Mouse (Mus musculus): Measurements from ENCODE around the gene Lrrc74a. TPM values are rescaled to one million over a fixed set of nuclear protein-coding genes. Genes with fewer than 3 reads are reported as not detected.

The Lrrc74a gene
- polyA plus RNA-seq (2015; fragmentation: Nextera tagmentation; extraction: Ambion mirVana), result not detected in 2 replicates

DNA sequence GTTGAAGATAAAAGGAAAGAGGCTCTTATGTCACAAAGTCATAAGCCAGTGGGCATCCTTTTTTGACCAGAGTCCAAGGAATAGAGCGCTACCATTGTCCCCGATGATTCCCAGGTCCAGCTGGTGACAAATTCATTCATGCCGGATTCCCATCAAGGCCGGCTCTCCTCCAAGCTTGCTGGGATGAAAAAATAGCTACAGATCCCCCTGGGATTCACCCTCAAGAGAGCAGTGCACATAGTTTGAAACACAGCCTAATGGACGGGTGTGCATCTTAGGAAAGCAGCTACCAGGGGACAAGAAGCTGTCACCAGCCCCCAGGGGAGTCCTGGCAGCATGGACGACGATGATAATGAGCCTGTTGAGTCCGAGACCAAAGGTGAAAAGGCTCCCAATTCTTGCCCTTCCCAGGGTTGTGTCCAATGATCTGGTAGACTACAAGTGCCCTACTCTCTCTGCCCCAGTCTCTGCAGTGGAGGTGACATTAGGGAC lies at the start of gene Lrrc74a:
Gene Lrrc74a (plus strand): TSS at position 51 of the 492 bp plus-strand sequence.
- WGBS, result 68% methylated on average over 8 of the region's 8 CpGs
- no peak for ATAC-seq (ENCODE audit: extremely low read depth, insufficient number of reproducible peaks, low FRiP score, low TSS enrichment)
- H3K36me3 ChIP-seq, result no peaks in the 10 kb centered on the region

DNA sequence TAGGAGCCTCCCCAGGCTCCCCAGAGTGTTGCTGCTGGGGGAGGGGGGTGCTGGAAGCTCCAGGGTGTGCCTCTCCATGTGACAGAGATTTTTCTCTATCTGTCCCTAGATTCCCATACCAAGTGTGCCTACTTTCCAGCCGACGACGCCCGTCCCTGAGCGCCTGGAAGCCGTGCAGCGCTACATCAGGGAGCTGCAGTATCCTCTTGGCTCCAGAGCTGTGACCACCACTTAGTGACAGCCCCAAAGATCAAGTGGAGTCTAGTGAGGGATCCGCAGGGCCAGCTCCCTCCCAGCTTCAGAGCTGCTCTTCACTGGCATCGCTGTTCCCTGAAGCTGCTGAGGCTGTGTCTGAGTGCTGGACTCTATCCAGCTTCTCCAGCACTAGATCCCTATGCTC lies 48.9 kb upstream of the Lrrc74a start:
- peaks cover 59% of the 10 kb centered on the region for H3K4me1 ChIP-seq
- no peak overlapping the region for H3K4me2 ChIP-seq
- no peak overlapping the region for H3K4me3 ChIP-seq
- no peak for ATAC-seq (ENCODE audit: extremely low read depth, insufficient number of reproducible peaks, low FRiP score, low TSS enrichment)
- no peaks in the 10 kb centered on the region for H3K27me3 ChIP-seq (replicated peaks)
- H3K27ac ChIP-seq (replicated peaks), result no peak overlapping the region
- 41% methylated on average over 9 of the region's 9 CpGs for WGBS
- H3K36me3 ChIP-seq, result peaks cover 33% of the 10 kb centered on the region
- no peaks in the 10 kb centered on the region for H3K9me3 ChIP-seq
- H3K9ac ChIP-seq, result peak overlapping the region; percentile 24

More for the DNA sequence above, at the start of gene Lrrc74a:
- Histone ChIP-seq H3K9ac (no peak within 1 kb of the TSS), H3K27ac (replicated peaks) (no peak within 1 kb of the TSS), H3K4me1 (no peaks in the 10 kb centered on the region), H3K9me3 (no peaks in the 10 kb centered on the region), H3K4me3 (no peak within 1 kb of the TSS), H3K4me2 (no peak within 1 kb of the TSS), H3K27me3 (replicated peaks) (no peaks in the 10 kb centered on the region; the same call in 1 of the 2 replicates)

GRCm38 (mm10) chr12:86686551-86687330 lies 47.4 kb upstream of the Lrrc74a start:
- Histone ChIP-seq H3K4me2 (no peak overlapping the region), H3K4me3 (no peak overlapping the region), H3K27me3 (replicated peaks) (no peaks in the 10 kb centered on the region), H3K27ac (replicated peaks) (peak overlapping the region; percentile 33; the same call in 1 of the 2 replicates), H3K9ac (no peak overlapping the region), H3K4me1 (peaks cover 62% of the 10 kb centered on the region), H3K9me3 (no peaks in the 10 kb centered on the region), H3K36me3 (peaks cover 35% of the 10 kb centered on the region)
- ATAC-seq (ENCODE audit: extremely low read depth, insufficient number of reproducible peaks, low FRiP score, low TSS enrichment), result no peak
- 51% methylated on average over 13 of the region's 13 CpGs for WGBS

- H3K9me3 ChIP-seq, result no peaks in the 10 kb centered on the region
- peak overlapping the region; percentile 34 for H3K27ac ChIP-seq (replicated peaks)
- WGBS, result 67% methylated on average over 4 of the region's 4 CpGs
- H3K36me3 ChIP-seq, result peaks cover 39% of the 10 kb centered on the region
- no peak overlapping the region for H3K9ac ChIP-seq
- H3K27me3 ChIP-seq (replicated peaks), result no peaks in the 10 kb centered on the region
- ATAC-seq (ENCODE audit: extremely low read depth, insufficient number of reproducible peaks, low FRiP score, low TSS enrichment), result no peak
- H3K4me1 ChIP-seq, result peaks cover 64% of the 10 kb centered on the region
- no peak overlapping the region for H3K4me2 ChIP-seq
- H3K4me3 ChIP-seq, result no peak overlapping the region
These were observed 46.7 kb upstream of the Lrrc74a start for GRCm38 (mm10) chr12:86687445-86687955.

DNA sequence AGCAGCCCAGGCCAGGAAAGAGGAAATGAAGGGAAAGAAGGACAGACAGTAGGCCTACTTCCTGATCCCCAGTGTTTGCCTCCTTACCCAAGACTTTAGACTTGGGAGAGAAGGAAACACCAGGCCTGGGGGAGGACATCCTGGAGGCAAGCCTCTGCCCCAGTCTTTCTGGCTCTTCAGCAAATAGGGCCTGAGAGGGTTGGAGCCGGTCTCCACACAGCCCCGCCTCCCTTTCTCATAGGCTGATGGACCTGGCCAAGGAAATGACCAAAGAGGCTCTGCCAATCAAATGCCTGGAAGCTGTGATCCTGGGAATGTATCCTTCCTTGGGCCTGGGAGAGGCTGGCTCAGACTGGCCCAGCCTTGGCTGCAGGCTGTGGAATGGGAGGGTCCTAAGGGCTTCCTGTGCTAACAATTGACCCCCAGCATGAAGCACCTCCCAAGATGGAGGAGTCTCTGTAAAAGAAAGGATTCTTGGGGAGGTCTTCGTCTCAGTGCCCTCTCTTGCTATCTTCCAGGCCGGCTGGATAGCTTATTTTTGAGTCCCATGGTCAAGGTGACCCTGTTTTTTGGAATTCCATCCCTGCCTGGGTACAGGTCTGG lies 46.1 kb upstream of the Lrrc74a start:
- H3K27ac ChIP-seq (replicated peaks), result peak overlapping the region; percentile 34
- WGBS, result 60% methylated on average over 4 of the region's 4 CpGs
- no peak overlapping the region for H3K4me2 ChIP-seq
- no peaks in the 10 kb centered on the region for H3K9me3 ChIP-seq
- peaks cover 68% of the 10 kb centered on the region for H3K4me1 ChIP-seq
- no peak for ATAC-seq (ENCODE audit: extremely low read depth, insufficient number of reproducible peaks, low FRiP score, low TSS enrichment)
- H3K9ac ChIP-seq, result no peak overlapping the region
- H3K36me3 ChIP-seq, result peaks cover 36% of the 10 kb centered on the region
- H3K27me3 ChIP-seq (replicated peaks), result no peaks in the 10 kb centered on the region
- H3K4me3 ChIP-seq, result no peak overlapping the region

- WGBS, result 92% methylated on average over 27 of the region's 27 CpGs
- peaks cover 36% of the 10 kb centered on the region for H3K36me3 ChIP-seq
- ATAC-seq (ENCODE audit: extremely low read depth, insufficient number of reproducible peaks, low FRiP score, low TSS enrichment), result no peak
- H3K4me1 ChIP-seq, result peaks cover 67% of the 10 kb centered on the region
- no peaks in the 10 kb centered on the region for H3K9me3 ChIP-seq
- no peak overlapping the region for H3K27ac ChIP-seq (replicated peaks)
- no peak overlapping the region for H3K4me3 ChIP-seq
- H3K4me2 ChIP-seq, result no peak overlapping the region
- no peak overlapping the region for H3K9ac ChIP-seq
- H3K27me3 ChIP-seq (replicated peaks), result no peaks in the 10 kb centered on the region
These were observed 45.3 kb upstream of the Lrrc74a start for GRCm38 (mm10) chr12:86688917-86689316.

- H3K27ac ChIP-seq (replicated peaks), result peak overlapping the region; percentile 65
- peaks cover 45% of the 10 kb centered on the region for H3K36me3 ChIP-seq
- no peak for ATAC-seq (ENCODE audit: extremely low read depth, insufficient number of reproducible peaks, low FRiP score, low TSS enrichment)
- peaks cover 70% of the 10 kb centered on the region for H3K4me1 ChIP-seq
- no peak overlapping the region for H3K4me2 ChIP-seq
- 68% methylated on average over 12 of the region's 12 CpGs for WGBS
- H3K9me3 ChIP-seq, result no peaks in the 10 kb centered on the region
- no peaks in the 10 kb centered on the region for H3K27me3 ChIP-seq (replicated peaks)
- H3K9ac ChIP-seq, result no peak overlapping the region
- H3K4me3 ChIP-seq, result no peak overlapping the region
These were observed 43.3 kb upstream of the Lrrc74a start for GRCm38 (mm10) chr12:86690700-86691485.

- Histone ChIP-seq H3K9ac (no peak overlapping the region), H3K27ac (replicated peaks) (peak overlapping the region; percentile 40; the same call in 1 of the 2 replicates), H3K4me2 (no peak overlapping the region), H3K4me1 (peaks cover 68% of the 10 kb centered on the region), H3K4me3 (no peak overlapping the region), H3K9me3 (no peaks in the 10 kb centered on the region; the same call in 1 of the 2 replicates), H3K27me3 (replicated peaks) (no peaks in the 10 kb centered on the region), H3K36me3 (peaks cover 52% of the 10 kb centered on the region)
- WGBS, result 43% methylated on average over 5 of the region's 5 CpGs
- no peak for ATAC-seq (ENCODE audit: extremely low read depth, insufficient number of reproducible peaks, low FRiP score, low TSS enrichment)
These were observed 41.5 kb upstream of the Lrrc74a start for GRCm38 (mm10) chr12:86692471-86693356.

DNA sequence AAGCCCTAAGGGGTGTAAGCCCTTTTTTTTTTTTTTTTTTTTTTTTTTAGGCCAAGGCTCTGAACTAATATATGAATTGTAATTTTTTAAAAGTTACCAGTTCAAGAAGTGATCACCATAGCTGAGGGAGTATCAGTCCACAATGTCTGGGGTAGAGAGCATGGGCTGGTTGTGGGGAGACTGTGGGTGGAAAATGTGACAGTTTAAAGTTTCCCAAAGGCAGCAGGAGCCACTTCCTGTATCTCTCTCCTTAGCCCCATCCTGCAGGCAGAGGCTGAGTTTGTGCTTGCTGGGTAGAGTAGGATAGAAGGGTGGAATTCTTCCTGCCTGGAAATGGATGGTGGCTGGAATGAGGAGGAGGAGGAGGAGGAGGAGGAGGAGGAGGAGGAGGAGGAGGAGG lies 40.8 kb upstream of the Lrrc74a start:
- Histone ChIP-seq H3K9me3 (no peaks in the 10 kb centered on the region; the same call in 1 of the 2 replicates), H3K4me1 (peaks cover 62% of the 10 kb centered on the region), H3K9ac (no peak overlapping the region), H3K4me3 (no peak overlapping the region), H3K27ac (replicated peaks) (no peak overlapping the region), H3K36me3 (peaks cover 45% of the 10 kb centered on the region), H3K4me2 (no peak overlapping the region), H3K27me3 (replicated peaks) (no peaks in the 10 kb centered on the region)
- ATAC-seq (ENCODE audit: extremely low read depth, insufficient number of reproducible peaks, low FRiP score, low TSS enrichment), result no peak

DNA sequence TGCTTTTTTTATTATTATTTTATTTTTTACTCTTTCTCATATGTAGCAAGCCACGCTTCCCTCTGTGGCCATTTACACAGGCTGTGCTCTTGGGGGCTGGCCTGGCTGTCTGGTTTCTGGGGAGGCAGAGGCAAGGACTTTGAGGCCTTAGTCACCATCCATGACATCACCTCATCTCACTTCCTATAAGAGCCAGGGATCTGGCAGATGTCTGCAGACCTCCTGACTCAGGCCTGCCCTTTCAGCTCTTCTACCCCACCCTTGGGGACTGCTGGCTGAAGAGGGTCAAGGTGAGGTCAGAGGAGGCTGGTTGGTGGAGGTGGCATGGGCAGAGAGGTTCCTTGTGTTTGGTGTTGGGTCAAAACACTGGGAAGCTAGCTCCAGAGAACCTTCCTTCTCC lies 39.7 kb upstream of the Lrrc74a start:
- Histone ChIP-seq H3K27ac (replicated peaks) (0 out of 2 replicates have a peak overlapping the region, but pooled peaks have one; percentile 12), H3K4me2 (no peak overlapping the region), H3K4me1 (peaks cover 68% of the 10 kb centered on the region), H3K36me3 (peaks cover 35% of the 10 kb centered on the region), H3K9me3 (no peaks in the 10 kb centered on the region; the same call in 1 of the 2 replicates), H3K9ac (no peak overlapping the region), H3K27me3 (replicated peaks) (no peaks in the 10 kb centered on the region), H3K4me3 (no peak overlapping the region)
- ATAC-seq (ENCODE audit: extremely low read depth, insufficient number of reproducible peaks, low FRiP score, low TSS enrichment), result no peak
- WGBS, result 71% methylated on average over 1 of the region's 1 CpGs
